Mouse (Mus musculus): Measurements from ENCODE around the gene Acox3.

Acox3 gene

GRCm38 (mm10) chr5:35645938-35646493, 63.2 kb downstream of the Acox3 start:
- intact Hi-C loops (cut with DNase I), result no loop called here

GRCm38 (mm10) chr5:35646927-35647326, 64.1 kb downstream of the Acox3 start:
- intact Hi-C loops (cut with DNase I), result no loop called here

- intact Hi-C loops (cut with DNase I), result no loop called here
These were observed 64.7 kb downstream of the Acox3 start for GRCm38 (mm10) chr5:35647562-35647961.

GRCm38 (mm10) chr5:35648230-35648629, 65.4 kb downstream of the Acox3 start:
- intact Hi-C loops (cut with DNase I), result no loop called here

- intact Hi-C loops (cut with DNase I), result no loop called here
These were observed 69.5 kb downstream of the Acox3 start for GRCm38 (mm10) chr5:35652319-35652718.

- intact Hi-C loops (cut with DNase I), result no loop called here
These were observed 70.0 kb downstream of the Acox3 start for GRCm38 (mm10) chr5:35652872-35653271.

GRCm38 (mm10) chr5:35653743-35654395, 71.0 kb downstream of the Acox3 start:
- intact Hi-C loops (cut with DNase I), result no loop called here

- intact Hi-C loops (cut with DNase I), result no loop called here
These were observed 73.1 kb downstream of the Acox3 start for GRCm38 (mm10) chr5:35655753-35656485.

GRCm38 (mm10) chr5:35659503-35659902, 76.7 kb downstream of the Acox3 start:
- intact Hi-C loops (cut with DNase I), result no loop called here

GRCm38 (mm10) chr5:35661210-35661609, 78.4 kb downstream of the Acox3 start:
- intact Hi-C loops (cut with DNase I), result no loop called here

GRCm38 (mm10) chr5:35662021-35662545, 79.2 kb downstream of the Acox3 start:
- intact Hi-C loops (cut with DNase I), result no loop called here

All from adrenal gland (tissue).